Mouse (Mus musculus): Measurements from ENCODE around the gene Xpo4. TPM values are rescaled to one million over a fixed set of nuclear protein-coding genes. Genes with fewer than 3 reads are reported as not detected.
"Not testable (repeated sequence)": the region's sequence is repeated elsewhere in the genome, so short reads cannot be mapped to it uniquely, and the experiment has no call there.

Xpo4 gene
- total RNA-seq (2021): 10 to 100 TPM in 1 of 2 experiments, 1 to 10 TPM in 1; 5.3 to 12.1 TPM
- long read RNA-seq, experiment 1, partial matches to known transcripts: 0 of 2 reads
- long read RNA-seq, experiment 1, other reads (novel, unspliced or antisense): 2 of 2 reads
- long read RNA-seq, experiment 2, partial matches to known transcripts: 0 of 1 reads
- long read RNA-seq, experiment 2, other reads (novel, unspliced or antisense): 1 of 1 reads

GRCm38 (mm10) chr14:57664822-57665627 lies at the start of gene Xpo4:
Xpo4 (minus strand) TSS chr14:57665430.
- peak; percentile 73 to 82 for DNase-seq

DNA sequence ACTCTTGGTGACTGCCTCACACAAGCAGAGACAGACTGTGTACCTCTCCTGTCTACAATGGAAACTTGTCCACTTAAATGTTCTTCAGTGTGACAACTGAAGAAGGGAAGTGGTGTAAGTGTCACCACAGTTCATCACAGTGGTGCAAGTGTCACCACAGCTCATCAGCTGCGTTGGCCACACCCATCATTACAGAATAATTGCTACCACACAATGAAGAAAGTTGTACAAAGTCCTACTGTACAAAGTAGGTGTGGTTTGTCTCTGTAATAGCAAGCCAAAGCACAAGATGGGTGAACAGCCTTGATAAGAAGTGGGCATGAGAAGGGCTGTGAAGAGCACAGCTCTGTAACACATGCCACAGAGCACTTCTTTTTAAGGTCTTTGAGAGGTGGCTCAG lies 47.7 kb upstream of the Xpo4 start:
- intact Hi-C loops (cut with DNase I): no loop called here
- DNase-seq: no peak

More at GRCm38 (mm10) chr14:57664822-57665627, at the start of gene Xpo4:
- intact Hi-C loops (cut with DNase I): loop anchor here (10.0 kb wide), 1 partner anchor 270 kb away; the partner anchor contains the start of gene Cryl1

DNA sequence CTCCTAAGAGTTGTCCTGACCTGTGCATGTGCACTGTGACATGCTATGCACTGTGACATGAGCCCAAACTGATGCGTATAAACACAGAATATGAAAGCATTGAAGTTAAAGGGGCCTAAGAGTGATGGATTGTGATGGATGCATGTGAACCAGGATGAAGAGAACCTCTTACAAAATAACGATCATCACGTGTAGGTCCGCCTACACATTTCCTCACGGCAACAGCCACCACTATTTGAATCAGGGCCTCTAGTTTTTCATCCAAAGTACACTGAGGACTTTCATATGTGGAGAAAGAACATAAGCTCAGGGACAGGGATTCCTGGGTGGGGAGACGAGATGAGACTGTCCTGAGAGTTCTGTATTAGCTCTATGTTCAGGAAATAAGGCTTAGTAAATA lies 45.8 kb upstream of the Xpo4 start:
- DNase-seq: no peak
- intact Hi-C loops (cut with DNase I): no loop called here

DNA sequence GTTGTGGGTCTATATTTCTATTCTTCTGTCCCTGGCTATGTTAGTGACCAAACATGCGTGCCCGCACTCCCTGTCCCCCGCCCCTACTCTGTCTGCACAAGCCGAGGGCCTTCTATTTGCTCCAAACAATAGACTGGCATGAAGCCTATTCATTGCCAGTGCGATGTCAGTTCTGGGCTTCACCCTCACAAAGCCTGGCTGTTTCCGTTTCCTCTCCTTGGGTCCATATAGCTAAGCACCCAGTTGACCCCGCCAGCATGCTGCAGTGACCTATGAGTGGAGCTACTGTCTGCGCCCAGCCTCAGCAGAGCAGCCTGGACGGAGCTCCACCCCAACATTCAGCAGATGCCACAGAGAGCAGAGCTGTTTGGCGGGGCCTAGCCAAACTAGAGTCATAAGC lies 43.9 kb upstream of the Xpo4 start:
- intact Hi-C loops (cut with DNase I): loop anchor here (5.0 kb wide), 1 partner anchor 33 kb away; no protein-coding TSS in a partner anchor
- DNase-seq: no peak

- peak in 1 of 2 experiments; percentile 42 for DNase-seq
- intact Hi-C loops (cut with DNase I): loop anchor here (5.0 kb wide), 1 partner anchor 34 kb away; no protein-coding TSS in a partner anchor
These were observed 43.4 kb upstream of the Xpo4 start for GRCm38 (mm10) chr14:57708580-57708979.

DNA sequence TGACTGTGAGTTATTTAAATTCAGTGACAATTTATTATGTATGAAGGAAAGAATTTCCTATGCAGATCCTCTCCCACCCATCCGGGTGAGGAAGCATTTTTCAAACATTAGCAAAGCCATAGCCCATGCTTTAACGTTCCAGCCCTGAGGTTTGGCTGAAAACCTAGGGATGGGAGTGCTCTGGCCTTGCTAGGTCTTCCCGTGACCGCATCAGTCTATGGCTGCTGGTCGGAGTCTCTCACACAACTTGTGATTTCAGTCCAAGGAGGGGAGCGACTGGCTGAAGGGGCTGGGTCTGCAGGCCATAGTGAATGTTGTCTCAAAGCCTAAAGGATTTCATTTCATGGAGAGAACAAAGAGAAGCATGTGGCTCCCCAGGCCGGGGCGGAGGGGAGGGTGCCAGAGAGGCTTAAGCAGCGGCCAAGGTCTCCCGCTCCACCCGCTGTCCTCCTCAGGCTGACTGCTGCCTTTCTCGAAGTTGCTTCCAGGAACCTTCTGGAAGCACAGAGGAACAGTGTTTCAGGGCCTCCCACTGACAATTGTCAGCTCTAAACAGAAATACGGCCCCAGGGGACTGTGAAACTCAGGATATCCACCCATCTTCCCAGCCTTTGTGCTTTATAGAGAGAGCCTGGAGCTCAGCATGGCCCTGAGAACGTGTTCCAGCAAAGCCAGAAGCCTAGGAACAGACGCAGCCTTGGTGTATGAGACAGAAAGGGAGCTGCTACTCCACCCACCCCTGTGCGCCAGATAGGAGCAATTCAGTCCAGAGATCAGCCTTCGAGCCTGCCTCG lies 42.1 kb upstream of the Xpo4 start:
- DNase-seq: peak; percentile 33 to 48
- intact Hi-C loops (cut with DNase I): loop anchor here (5.0 kb wide), 1 partner anchor 35 kb away; no protein-coding TSS in a partner anchor

GRCm38 (mm10) chr14:57706760-57707099 lies 41.5 kb upstream of the Xpo4 start:
- intact Hi-C loops (cut with DNase I): loop anchor here (5.0 kb wide), 1 partner anchor 36 kb away; no protein-coding TSS in a partner anchor
- no peak for DNase-seq

DNA sequence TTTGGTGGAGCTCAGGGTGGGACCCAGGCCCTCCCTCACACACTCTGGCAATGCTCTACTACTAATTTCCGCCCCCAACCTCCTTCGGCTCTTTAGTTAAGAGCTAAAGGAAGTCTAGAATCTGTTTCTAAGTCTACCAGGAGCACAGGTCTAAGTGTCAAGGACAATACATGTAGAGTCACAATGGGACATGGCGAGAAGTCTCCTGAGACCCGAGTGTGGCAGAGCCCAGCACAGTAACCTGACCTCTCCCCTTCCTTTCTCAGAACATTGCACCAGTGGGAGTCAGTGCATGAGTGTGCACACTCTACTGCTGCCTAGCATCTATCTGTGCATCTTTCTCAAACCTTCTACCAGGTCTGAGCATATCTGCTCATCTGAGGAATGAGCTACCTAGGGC lies 40.5 kb upstream of the Xpo4 start:
- intact Hi-C loops (cut with DNase I): loop anchor here (5.0 kb wide), 1 partner anchor 37 kb away; no protein-coding TSS in a partner anchor
- DNase-seq: no peak

- no peak for DNase-seq
- intact Hi-C loops (cut with DNase I): loop anchor here (5.0 kb wide), 1 partner anchor 37 kb away; no protein-coding TSS in a partner anchor
These were observed 39.8 kb upstream of the Xpo4 start for GRCm38 (mm10) chr14:57705075-57705474.

- intact Hi-C loops (cut with DNase I): no loop called here
- no peak for DNase-seq
These were observed 36.8 kb upstream of the Xpo4 start for GRCm38 (mm10) chr14:57701915-57702477.

- intact Hi-C loops (cut with DNase I): no loop called here
- DNase-seq: no peak
These were observed 34.3 kb upstream of the Xpo4 start for GRCm38 (mm10) chr14:57699461-57699970.

GRCm38 (mm10) chr14:57699016-57699415 lies 33.8 kb upstream of the Xpo4 start:
- intact Hi-C loops (cut with DNase I): no loop called here
- DNase-seq: no peak

DNA sequence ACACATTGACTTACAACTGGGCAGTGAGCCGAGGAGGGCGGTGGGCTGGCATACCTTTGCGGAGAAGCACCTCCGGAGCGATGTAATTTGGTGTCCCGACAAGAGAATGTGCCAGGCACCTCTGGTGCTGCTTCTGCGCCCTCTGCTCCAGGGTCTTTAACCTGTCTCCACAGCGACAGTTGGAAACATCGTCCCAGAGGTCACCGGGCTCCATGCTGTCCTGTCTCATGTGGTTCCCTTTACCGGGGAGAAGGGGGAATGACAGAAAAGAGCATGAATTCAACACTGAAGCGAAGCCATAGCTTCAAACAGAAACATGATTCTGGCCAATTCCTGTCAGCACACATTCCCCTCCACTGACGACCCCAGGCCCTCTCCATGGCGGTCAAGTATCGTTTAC lies 30.8 kb upstream of the Xpo4 start:
- peak in 1 of 2 experiments; percentile 8 for DNase-seq
- intact Hi-C loops (cut with DNase I): no loop called here

DNA sequence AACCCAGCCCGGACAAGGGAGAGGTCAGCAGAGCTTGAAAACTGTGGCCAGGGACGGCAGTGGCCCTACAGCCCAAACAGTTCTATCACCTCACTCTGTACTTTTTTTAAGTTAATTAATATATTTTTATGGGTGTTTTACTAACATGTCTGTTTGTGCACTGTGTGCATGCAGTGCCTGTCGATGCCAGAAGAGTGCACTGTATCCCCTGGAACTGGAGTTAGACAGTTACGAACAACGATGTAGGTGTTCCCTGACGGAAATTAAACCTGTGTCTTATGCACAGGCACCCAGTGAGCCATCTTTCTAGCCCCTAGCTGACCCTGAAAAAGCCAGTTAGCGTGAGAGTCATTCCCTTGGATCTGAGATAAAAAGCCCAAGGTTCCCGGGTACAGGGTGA lies 30.3 kb upstream of the Xpo4 start:
- DNase-seq: peak in 1 of 2 experiments; percentile 8
- intact Hi-C loops (cut with DNase I): no loop called here

DNA sequence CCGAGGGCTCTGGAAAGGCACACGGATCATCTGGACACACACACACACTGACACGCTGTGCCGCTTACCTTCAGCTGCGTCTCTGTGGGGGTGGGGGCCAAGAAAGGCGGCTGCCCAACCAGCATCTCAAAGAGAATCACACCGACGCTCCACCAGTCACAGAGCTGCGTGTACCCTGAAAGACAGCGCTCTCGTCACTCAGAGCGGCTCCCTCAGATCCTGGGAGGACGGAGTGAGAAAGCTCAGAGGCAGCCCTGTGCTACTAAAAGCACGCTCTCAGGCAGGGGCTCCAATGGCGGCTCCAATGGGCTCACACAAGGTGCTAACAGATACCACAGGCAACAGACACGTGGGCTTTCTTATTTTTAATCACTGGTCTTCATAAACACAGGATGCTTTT lies 29.0 kb upstream of the Xpo4 start:
- intact Hi-C loops (cut with DNase I): no loop called here
- DNase-seq: peak in 1 of 2 experiments; percentile 7

DNA sequence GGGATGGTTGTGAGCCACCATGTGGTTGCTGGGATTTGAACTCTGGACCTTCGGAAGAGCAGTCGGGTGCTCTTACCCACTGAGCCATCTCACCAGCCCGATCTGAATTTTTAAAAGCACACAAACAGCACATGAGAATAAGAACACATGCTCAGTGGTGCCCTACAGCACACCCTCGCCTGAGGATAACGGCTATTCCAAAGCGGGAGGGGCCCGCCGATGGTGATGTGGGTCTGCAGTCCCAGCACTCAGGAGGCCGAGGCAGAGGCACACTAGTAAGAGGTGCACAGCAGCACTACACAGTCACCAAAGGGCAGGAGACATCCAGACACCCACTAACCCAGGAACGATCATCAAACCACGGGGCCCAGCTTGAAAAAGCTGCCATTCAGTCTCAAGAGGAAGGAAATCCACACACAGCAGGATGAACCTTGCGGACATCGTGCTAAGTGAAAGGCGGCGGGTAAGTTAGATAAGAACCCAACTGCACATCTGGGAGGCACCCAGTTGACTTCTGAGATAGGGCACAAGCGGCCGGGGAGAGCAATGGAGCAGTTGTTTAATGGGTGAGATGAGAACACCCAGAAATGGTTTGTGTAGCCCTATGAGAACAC lies 27.4 kb upstream of the Xpo4 start:
- DNase-seq: no peak
- intact Hi-C loops (cut with DNase I): no loop called here

- DNase-seq: no peak
- intact Hi-C loops (cut with DNase I): no loop called here
These were observed 26.1 kb upstream of the Xpo4 start for GRCm38 (mm10) chr14:57691316-57691715.

DNA sequence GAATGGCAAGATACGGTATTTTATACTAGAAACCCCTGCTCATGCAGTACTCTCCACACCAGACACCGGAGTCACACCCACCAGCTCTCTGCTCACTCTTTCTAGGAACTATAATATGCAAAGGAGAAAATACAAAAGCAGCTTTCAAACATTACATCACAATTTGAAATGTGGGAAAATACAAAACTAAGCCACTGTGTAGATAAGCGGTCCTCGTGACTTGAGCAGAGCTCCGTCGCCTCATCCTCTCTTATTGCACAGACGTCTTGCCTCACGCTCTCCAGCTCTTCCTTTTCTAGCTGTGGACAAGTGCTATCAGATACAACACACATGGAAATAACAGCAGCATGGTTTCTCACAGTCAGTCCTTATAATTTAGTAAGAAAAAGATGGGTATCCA lies 25.5 kb upstream of the Xpo4 start:
- no peak for DNase-seq
- intact Hi-C loops (cut with DNase I): no loop called here

DNA sequence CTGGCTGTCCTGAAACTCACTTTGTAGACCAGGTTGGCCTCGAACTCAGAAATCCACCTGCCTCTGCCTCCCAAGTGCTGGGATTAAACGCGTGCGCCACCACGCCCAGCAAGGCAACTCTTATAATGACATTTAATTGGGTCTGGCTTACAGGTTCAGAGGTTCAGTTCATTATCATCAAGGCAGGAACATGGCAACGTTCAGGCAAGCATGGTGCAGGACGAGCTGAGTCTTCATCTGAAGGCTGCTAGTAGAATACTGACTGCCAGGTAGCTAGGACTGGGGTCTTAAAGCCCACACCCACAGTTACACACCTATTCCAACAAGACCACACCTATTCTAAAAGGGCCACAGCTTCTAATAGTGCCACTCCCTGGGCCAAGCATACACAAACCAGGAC lies 22.8 kb upstream of the Xpo4 start:
- intact Hi-C loops (cut with DNase I): loop anchor here (10.0 kb wide), 1 partner anchor 117 kb away; no protein-coding TSS in a partner anchor

GRCm38 (mm10) chr14:57687441-57687840 lies 22.2 kb upstream of the Xpo4 start:
- intact Hi-C loops (cut with DNase I): loop anchor here (10.0 kb wide), 1 partner anchor 117 kb away; no protein-coding TSS in a partner anchor
- DNase-seq: no peak

More for the DNA sequence above, 22.8 kb upstream of the Xpo4 start:
- DNase-seq: not testable (repeated sequence)
